Mouse (Mus musculus): ENCODE results near the gene Slc22a12.

Slc22a12 gene

DNA sequence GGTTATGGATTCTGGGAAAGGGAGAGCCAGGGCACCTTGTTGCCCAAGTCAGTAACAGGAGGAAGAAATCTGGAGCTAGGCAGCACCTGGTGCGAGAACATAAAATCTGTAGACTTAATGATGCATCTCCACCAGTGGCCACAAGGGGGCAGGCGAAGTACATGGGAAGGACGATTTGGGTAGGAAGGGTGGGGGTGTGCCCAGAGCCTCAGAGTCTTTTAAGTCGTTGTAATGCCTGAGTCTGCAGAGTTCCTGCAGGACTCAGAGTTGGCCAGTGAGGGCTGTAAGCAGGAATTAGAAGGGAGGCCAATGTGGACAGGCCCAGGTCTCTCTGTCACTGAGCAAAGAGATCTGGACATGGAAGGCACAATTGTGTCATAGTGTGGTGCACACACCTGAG is 53.8 kb downstream of the Slc22a12 start:
- DNase-seq = peak; percentile 92
